Mouse (Mus musculus) naive thymus-derived CD4-positive, alpha-beta T cell, adult 2 months (primary cell): ENCODE data around the gene Fbxw21.
A peak's percentile ranks its signal among the peaks of the same experiment; 100 is the strongest.

Source experiments
- DNase-seq: peaks from one replicate; pipeline ENCODE4 v3.0.0-alpha.2; 2011; ENCODE audit warnings: low read depth

The Fbxw21 gene

DNA sequence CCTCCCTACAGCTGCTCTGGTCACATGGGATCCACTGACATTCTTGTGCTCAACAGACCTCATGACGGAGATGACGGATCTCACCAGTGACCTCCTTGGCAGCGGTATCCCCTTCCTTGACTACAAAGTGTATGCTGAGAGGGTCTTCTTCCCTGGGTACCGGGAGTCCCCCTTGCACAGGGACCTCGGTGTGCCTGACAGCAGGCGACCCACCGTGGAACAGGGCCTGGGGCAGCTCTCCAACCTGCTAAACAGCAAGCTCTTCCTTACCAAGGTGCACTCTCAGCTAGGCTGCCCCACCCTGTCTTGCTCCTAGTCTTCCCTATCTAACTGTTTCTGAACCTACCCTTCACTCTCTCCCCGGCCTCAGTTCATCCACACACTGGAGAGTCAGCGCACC lies 50.2 kb downstream of the Fbxw21 start:
- DNase-seq: no peak

DNA sequence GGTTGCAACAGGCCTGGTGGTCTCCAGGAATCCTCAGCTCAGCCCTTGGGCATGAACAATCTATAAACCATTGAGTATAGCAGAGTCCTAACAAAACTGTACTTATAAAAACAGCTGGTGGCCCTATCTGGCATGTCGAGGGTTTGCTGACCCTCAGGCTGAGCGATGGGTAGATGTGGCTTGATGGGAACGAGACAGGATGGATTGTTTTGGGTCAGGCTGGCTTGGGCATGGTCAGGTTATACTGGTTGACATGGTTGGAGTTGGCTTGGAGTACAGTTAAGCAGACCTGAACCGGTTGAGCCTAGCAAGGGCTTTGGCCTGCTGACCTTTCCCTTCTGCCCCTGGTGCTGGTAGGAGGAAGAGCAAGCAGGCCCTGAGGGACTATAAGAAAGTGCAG lies 50.7 kb downstream of the Fbxw21 start:
- no peak for DNase-seq

DNA sequence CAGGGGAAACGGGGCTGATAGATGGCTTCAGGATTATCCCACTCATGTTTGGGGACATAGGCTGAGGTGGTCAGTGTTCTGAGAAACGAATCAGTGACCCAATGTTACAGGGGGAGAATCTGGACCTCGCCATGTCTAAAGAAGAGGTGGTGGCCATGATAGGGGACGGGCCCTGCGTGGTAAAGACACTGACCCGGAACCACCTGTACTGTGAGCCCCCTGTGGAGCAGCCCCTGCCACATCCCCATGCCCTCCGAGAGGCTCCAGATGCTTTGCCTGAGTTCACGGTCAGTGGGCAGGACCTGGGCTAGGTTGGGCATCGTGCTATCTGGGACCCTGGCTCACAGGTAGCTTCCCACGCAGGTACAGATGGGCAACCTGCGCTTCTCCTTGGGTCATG lies 51.6 kb downstream of the Fbxw21 start:
- DNase-seq: no peak

GRCm38 (mm10) chr9:109107341-109107740 lies 54.5 kb downstream of the Fbxw21 start:
- DNase-seq: no peak

GRCm38 (mm10) chr9:109105648-109106047 lies 56.2 kb downstream of the Fbxw21 start:
- DNase-seq: no peak

DNA sequence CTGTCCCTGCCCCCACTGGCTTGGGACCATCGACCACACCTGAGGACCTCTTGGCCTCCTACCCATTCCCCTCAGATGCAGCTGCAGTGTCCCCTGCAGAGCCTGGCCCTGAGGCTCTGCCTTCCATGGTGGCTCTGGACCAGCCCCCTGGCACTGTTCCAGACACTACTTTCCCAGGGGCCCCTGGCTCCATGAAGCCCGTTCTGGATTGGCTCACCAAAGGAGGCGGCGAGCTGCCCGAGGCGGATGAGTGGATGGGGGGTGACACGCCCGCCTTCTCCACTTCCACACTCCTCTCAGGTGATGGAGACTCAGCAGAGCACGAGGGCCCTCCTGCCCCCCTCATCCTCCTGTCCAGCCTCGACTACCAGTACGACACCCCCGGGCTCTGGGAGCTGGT lies 56.8 kb downstream of the Fbxw21 start:
- DNase-seq: no peak

DNA sequence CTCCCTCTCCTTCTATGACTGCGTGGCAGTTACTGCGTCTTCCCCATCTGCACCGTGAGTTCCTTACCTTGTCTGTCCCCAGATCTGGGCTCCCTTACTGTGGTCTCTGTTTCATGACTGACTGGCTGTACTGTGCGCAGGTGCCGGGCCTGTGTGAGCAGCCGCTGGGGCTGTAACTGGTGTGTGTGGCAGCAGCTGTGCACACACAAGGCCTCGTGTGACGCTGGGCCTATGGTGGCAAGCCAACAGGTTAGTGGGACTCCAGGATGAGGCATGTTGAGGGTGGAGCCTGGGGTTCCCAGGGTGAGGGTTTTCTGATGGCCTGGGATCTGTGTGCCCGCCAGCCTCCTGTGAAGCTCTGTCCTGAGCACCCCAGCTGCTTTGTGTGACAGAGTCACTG lies 57.8 kb downstream of the Fbxw21 start:
- no peak for DNase-seq

GRCm38 (mm10) chr9:109103250-109103649 lies 58.6 kb downstream of the Fbxw21 start:
- DNase-seq: no peak

DNA sequence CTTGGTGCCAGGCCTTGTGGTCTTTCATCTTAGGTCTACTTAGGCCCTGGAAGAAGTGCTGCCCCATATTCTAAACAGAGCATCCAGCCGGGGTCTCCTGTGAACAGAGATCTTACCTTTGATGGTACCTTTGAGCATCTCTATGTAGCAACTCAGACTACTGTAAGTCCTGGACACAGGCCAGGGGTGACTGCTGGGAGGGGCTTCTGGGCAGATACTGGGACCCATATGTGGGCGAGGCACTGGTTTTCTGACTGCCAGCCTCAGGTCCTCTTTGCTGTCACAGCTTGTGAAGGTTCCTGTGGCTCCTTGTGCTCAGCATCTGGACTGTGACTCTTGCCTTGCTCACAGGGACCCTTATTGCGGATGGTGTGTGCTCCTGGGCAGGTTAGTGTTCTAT lies 59.3 kb downstream of the Fbxw21 start:
- DNase-seq: no peak

DNA sequence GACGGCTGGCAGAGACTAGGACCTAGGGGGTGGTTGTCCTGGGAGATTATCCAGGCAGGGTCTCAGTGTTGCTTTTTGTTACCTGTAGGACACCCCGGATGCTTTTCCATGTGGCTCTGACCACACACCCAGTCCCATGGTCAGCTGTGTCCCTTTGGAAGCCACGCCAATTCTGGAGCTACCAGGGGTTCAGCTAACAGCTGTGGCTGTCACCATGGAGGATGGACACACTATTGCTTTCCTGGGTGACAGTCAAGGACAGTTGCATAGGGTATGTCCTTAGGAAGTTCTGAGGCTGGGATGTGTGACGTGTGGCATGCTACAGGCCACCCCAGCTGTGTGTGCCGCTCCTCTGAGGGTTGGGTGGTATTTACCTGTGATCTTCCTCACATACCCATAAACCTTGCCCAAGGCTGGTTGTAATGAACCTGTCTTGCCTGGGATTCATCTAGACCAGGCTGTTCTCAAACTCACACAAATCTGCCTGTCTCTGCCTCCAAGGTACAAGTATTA lies 59.9 kb downstream of the Fbxw21 start:
- DNase-seq: no peak

- no peak for DNase-seq
These were observed 61.4 kb downstream of the Fbxw21 start for GRCm38 (mm10) chr9:109100307-109100928.

- no peak for DNase-seq
These were observed 62.9 kb downstream of the Fbxw21 start for GRCm38 (mm10) chr9:109098969-109099368.

DNA sequence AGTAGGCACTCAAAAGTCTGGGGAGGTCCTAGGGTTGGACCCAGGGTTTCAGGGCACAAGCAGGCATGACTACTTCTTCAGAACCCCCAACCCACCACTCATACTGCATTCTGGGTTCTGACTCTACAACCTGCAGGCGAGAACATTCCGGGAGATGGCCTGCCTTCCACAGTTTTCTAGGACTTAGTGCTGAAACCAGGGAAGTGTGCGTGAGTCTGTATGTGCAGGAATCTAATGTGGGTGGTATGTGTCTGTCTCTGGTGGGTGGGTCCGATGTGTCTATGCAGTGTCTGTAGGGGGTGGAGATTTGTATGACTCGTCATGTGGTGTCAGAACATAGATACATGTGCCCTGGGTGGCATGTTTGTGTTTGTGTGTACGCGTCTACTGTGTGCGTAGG lies 63.5 kb downstream of the Fbxw21 start:
- DNase-seq: no peak

GRCm38 (mm10) chr9:109097831-109098230 lies 64.0 kb downstream of the Fbxw21 start:
- no peak for DNase-seq

GRCm38 (mm10) chr9:109097291-109097690 lies 64.5 kb downstream of the Fbxw21 start:
- DNase-seq: no peak

- no peak for DNase-seq
These were observed 65.0 kb downstream of the Fbxw21 start for GRCm38 (mm10) chr9:109096856-109097255.

- DNase-seq: no peak
These were observed 65.6 kb downstream of the Fbxw21 start for GRCm38 (mm10) chr9:109096251-109096661.

GRCm38 (mm10) chr9:109095137-109095982 lies 66.5 kb downstream of the Fbxw21 start, which contains the start of gene Plxnb1:
TSS of gene Plxnb1 (plus strand) at chr9:109095389.
- peak; percentile 73 for DNase-seq

GRCm38 (mm10) chr9:109094553-109095136 lies 67.2 kb downstream of the Fbxw21 start:
- DNase-seq: peak; percentile 23

DNA sequence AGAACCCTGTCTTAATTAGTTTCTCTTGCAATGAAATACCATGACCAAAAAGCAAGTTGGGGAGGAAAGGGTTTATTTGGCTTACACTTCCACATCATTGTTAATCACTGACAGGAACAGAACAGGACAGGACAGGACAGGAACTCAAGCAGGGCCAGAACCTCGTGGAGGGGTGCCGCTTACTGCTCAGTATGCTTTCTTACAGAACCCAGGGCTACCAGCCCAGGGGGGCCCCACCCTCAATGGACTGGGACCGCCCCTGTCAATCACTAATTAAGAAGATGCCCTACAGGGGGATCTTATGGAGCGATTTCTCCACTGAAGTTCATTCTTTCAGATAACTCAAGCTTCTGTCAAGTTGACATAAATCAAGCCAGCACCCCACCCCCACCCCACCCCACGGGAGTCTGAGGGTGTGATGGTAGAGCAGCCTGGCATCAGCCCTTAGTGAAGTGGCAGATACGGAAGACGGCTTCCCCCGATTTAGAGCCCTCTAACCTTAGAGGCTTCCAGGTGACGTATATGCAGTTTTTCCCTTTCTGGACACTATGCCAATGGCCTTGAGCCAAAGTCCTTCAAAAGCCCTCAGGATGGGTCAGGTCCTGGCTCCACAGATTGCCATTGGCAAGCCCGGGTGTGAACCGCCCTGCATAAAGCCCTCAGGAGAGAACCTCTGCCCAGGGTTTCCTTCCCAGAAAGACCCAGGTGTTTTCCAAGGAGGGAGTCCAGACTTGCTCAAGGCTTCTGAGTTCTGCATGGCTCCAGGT lies 67.9 kb downstream of the Fbxw21 start:
- no peak for DNase-seq

DNA sequence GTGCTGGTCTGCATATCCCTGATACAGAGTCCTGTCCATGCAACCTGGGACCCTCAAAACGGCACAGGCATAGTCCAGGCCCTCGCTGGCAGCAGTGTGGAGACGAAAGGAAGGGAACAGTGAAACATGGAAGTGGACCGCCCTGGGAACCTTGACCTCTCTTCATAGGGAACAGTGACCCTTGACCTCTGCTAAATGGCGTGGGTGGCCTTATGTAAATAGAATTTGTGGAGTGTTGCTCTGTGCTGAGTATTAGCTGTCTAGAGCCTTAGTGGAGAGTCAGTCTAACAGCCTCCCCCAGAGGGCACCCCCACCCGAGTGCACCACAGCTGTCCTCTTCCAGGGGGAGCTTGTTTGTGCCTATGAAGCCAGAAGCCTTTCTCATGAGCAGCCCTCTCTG lies 69.0 kb downstream of the Fbxw21 start:
- DNase-seq: no peak

- no peak for DNase-seq
These were observed 70.0 kb downstream of the Fbxw21 start for GRCm38 (mm10) chr9:109091802-109092201.
